In the genomic region with DNA sequence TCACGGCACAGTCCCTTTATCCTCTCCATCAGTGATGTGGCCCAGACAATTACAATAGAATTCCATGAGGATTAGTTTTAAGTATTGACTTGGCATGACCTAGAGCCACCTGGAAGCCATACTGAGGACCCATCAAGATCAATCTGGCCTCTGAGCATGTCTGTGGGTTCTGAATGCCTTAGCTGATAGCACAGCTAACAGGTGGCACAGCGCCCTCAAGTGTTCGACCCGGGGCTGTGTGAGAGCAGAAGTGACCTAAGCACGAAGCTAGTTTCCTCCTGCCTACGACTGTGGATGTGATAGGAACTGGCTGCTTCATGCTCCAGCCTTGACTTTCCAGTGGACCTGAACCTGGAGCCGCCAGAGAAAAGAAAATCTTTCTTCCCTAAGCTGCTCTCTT, we compare ENCODE assay signal across 10 mouse cellular contexts.
A peak's percentile ranks its signal among the peaks of the same experiment; 100 is the strongest.
DNase-seq lines count a peak whose midpoint lies in the region; ATAC-seq and TF ChIP-seq lines count a peak whose summit lies in the region.
"Had no signal": no experiment of that assay in that cellular context is flagged by ENCODE, and none has a peak within 500 bp of the region (broad histone marks: within the 10 kb centered on the region; RNA-seq: fewer than 3 reads in every experiment).

No protein-coding gene starts in this region.

- no peak overlapping the region for H3K4me2 ChIP-seq in lung, postnatal 0 days (replicated peaks; ENCODE audit: low read depth, low read length)
- H3K4me2 ChIP-seq: limb, embryonic 13.5 days had no signal

- ATAC-seq in lung, postnatal 0 days, result peak; percentile 47

- TF ChIP-seq CTCF in bone marrow, adult 2 months (IDR thresholded peaks at IDR 0.05; ENCODE audit: control insufficient read depth, insufficient read depth, low read length), result peak; percentile 18; the same call in 1 of the 2 replicates
- TF ChIP-seq CTCF in lung, postnatal 0 days (IDR thresholded peaks at IDR 0.05), result peak; percentile 57

- TF ChIP-seq POLR2A in bone marrow, adult 2 months (IDR thresholded peaks at IDR 0.05; ENCODE audit: borderline replicate concordance, control insufficient read depth, low read depth, low read length), result no peak

- 91% methylated on average over 7 of the region's 7 CpGs for WGBS in bone marrow, adult 2 months
- 75% methylated on average over 7 of the region's 7 CpGs for WGBS in lung, postnatal 0 days

- H3K27me3 ChIP-seq in lung, postnatal 0 days (replicated peaks; ENCODE audit: insufficient read depth, low read length), result no peaks in the 10 kb centered on the region
- H3K27me3 ChIP-seq: limb, embryonic 13.5 days had no signal

- intact Hi-C loops in heart, postnatal 25 days (cut with DNase I), result no loop called here

- H3K4me3 ChIP-seq in bone marrow, adult 2 months (replicated peaks; ENCODE audit: control insufficient read depth, low read depth, low read length), result no peak overlapping the region
- H3K4me3 ChIP-seq in lung, postnatal 0 days (ENCODE audit: low read depth, low read length), result no peak overlapping the region
- H3K4me3 ChIP-seq: limb, embryonic 13.5 days; myocyte had no signal

- H3K36me3 ChIP-seq in lung, postnatal 0 days (ENCODE audit: insufficient read depth, low read length), result peaks cover 45% of the 10 kb centered on the region; the same call in 1 of the 2 replicates

- H3K4me1 ChIP-seq in bone marrow, adult 2 months (ENCODE audit: control insufficient read depth, insufficient read depth, low read length), result no peaks in the 10 kb centered on the region
- peaks cover 4% of the 10 kb centered on the region; the same call in 1 of the 2 replicates for H3K4me1 ChIP-seq in lung, postnatal 0 days (ENCODE audit: insufficient read depth, low read depth, low read length)
- H3K4me1 ChIP-seq: limb, embryonic 13.5 days had no signal

- H3K9ac ChIP-seq in lung, postnatal 0 days (replicated peaks; ENCODE audit: low read depth), result no peak overlapping the region
- H3K9ac ChIP-seq: limb, embryonic 13.5 days had no signal

- peak; percentile 28 for DNase-seq in adrenal gland, postnatal 10 days
- no peak for DNase-seq in adrenal gland, postnatal 4 days (ENCODE audit: low spot score in 2 of 2)
- peak; percentile 20 for DNase-seq in kidney, adult 9 months
- DNase-seq in kidney, postnatal 14 days, result no peak
- peak; percentile 45 for DNase-seq in lung, postnatal 0 days (ENCODE audit: low spot score)
- DNase-seq in right cerebral cortex, postnatal 25 days, result no peak
- no peak for DNase-seq in heart, postnatal 25 days (ENCODE audit: low spot score)

- TF ChIP-seq EP300 in lung, postnatal 0 days (IDR thresholded peaks at IDR 0.05), result no peak

- H3K27ac ChIP-seq in bone marrow, adult 2 months (ENCODE audit: control insufficient read depth, insufficient read depth, low read depth, low read length, poor library complexity), result no peak overlapping the region
- H3K27ac ChIP-seq in lung, postnatal 0 days (ENCODE audit: low read length), result peak overlapping the region; percentile 23; the same call in 1 of the 2 replicates
- H3K27ac ChIP-seq: limb, embryonic 13.5 days had no signal

- no peaks in the 10 kb centered on the region for H3K9me3 ChIP-seq in lung, postnatal 0 days (ENCODE audit: low read length)
- H3K9me3 ChIP-seq: limb, embryonic 13.5 days had no signal

Comparison
In these comparisons a context has a peak if more than half of its experiments do, and no peak if none do; other contexts are left out.
1. DNase-seq: peak in adrenal gland, postnatal 10 days (single experiment), kidney, adult 9 months (single experiment) and lung, postnatal 0 days (single experiment); none in adrenal gland, postnatal 4 days (0 of 2), kidney, postnatal 14 days (single experiment), right cerebral cortex, postnatal 25 days (single experiment) and heart, postnatal 25 days (single experiment).